26 mouse cellular contexts compared by ENCODE assay signal in genomic region chr19:44400484-44401197, GRCm38 (mm10). TPM values are rescaled to one million over a fixed set of nuclear protein-coding genes. Genes with fewer than 3 reads are reported as not detected.
A peak's percentile ranks its signal among the peaks of the same experiment; 100 is the strongest.
DNase-seq lines count a peak whose midpoint lies in the region; ATAC-seq and TF ChIP-seq lines count a peak whose summit lies in the region.
"Had no signal": no experiment of that assay in that cellular context is flagged by ENCODE, and none has a peak within 500 bp of the region (broad histone marks: within the 10 kb centered on the region; RNA-seq: fewer than 3 reads in every experiment).

No protein-coding gene starts in this region.

- TF ChIP-seq CTCF in cerebellum, adult 2 months (IDR thresholded peaks at IDR 0.05; ENCODE audit: borderline replicate concordance, insufficient read depth, low read depth, low read length) = no peak

- peak overlapping the region; percentile 3 for H3K4me3 ChIP-seq in cerebellum, adult 2 months (replicated peaks; ENCODE audit: insufficient read depth, low read depth, low read length)
- H3K4me3 ChIP-seq: embryonic facial prominence, embryonic 13.5 days; erythroblast, embryonic 14.5 days; hindbrain, embryonic 12.5 days; intestine, embryonic 15.5 days; limb, embryonic 12.5 days; liver, embryonic 12.5 days; midbrain, embryonic 13.5 days; stomach, embryonic 15.5 days had no signal

- ATAC-seq in cerebellum, adult (ENCODE audit: insufficient number of reproducible peaks, low FRiP score, low TSS enrichment) = peak; percentile 79
- ATAC-seq: hindbrain, postnatal 0 days; intestine, embryonic 15.5 days; liver, embryonic 12.5 days; liver, postnatal 0 days; midbrain, embryonic 13.5 days; Patski had no signal

- H3K27me3 ChIP-seq in cerebellum, adult 2 months (ENCODE audit: control insufficient read depth, insufficient read depth, low read length) = no peaks in the 10 kb centered on the region
- H3K27me3 ChIP-seq: embryonic facial prominence, embryonic 13.5 days; hindbrain, embryonic 12.5 days; intestine, embryonic 15.5 days; limb, embryonic 12.5 days; stomach, embryonic 15.5 days had no signal

- peak overlapping the region; percentile 92 for H3K27ac ChIP-seq in cerebellum, adult 2 months (ENCODE audit: insufficient read depth, low read length)
- H3K27ac ChIP-seq: embryonic facial prominence, embryonic 13.5 days; hindbrain, embryonic 12.5 days; hindbrain, postnatal 0 days; intestine, embryonic 15.5 days; limb, embryonic 12.5 days; liver, embryonic 12.5 days; midbrain, embryonic 13.5 days; stomach, embryonic 15.5 days had no signal

- 8% methylated on average over 8 of the region's 8 CpGs for WGBS in cerebellum, adult 2 months

- no peak for DNase-seq in cerebellum, postnatal 4 days (ENCODE audit: low spot score in 2 of 2)
- peak; percentile 97 for DNase-seq in brain, adult 2 months (ENCODE audit: low read depth, low spot score)
- peak; percentile 91 to 95 for DNase-seq in cerebellum, adult 2 months
- DNase-seq in cerebellum, postnatal 14 days = peak; percentile 83 to 90
- DNase-seq in spleen, adult 12 weeks (ENCODE audit: low spot score) = no peak
- DNase-seq in kidney, adult 8-10 months = no peak
- DNase-seq in lung, postnatal 36 days = no peak
- DNase-seq: adrenal gland, postnatal 25 days; gastrocnemius, postnatal 25 days; heart, adult 18-20 months; heart, postnatal 36 days; kidney, adult 9 months; kidney, postnatal 14 days; liver, postnatal 0 days; lung, postnatal 4 days had no signal

- H3K4me1 ChIP-seq in cerebellum, adult 2 months (ENCODE audit: control insufficient read depth, insufficient read depth, low read length) = peaks cover 66% of the 10 kb centered on the region
- H3K4me1 ChIP-seq: intestine, embryonic 15.5 days; stomach, embryonic 15.5 days had no signal

- no peak for TF ChIP-seq POLR2A in cerebellum, adult 2 months (IDR thresholded peaks at IDR 0.05; ENCODE audit: borderline replicate concordance, insufficient read depth, low read length)

RNA-seq across cellular contexts. Expression of gene Scd1, which starts 7.0 kb away (rescaled TPM):
- 151 and 160 TPM in 2 replicates for polyA plus RNA-seq in cerebellum, adult 2 months (2012; rRNA removed)

Comparison
In these comparisons a context has a peak if more than half of its experiments do, and no peak if none do; other contexts are left out.
1. DNase-seq: peak in brain, adult 2 months (single experiment), cerebellum, adult 2 months (2 of 2) and cerebellum, postnatal 14 days (2 of 2); none in cerebellum, postnatal 4 days (0 of 2), spleen, adult 12 weeks (single experiment), kidney, adult 8-10 months (0 of 2) and lung, postnatal 36 days (single experiment).